Mouse (Mus musculus) splenic B cell, adult 2 months (primary cell): ENCODE results near the gene Vmn1r104.
"Not testable (repeated sequence)": the region's sequence is repeated elsewhere in the genome, so short reads cannot be mapped to it uniquely, and the experiment has no call there.

Experiments
- DNase-seq: peaks from one replicate; pipeline ENCODE4 v3.0.0-alpha.2; 2011; ENCODE audit warnings: low read depth, low spot score
- H3K27me3 ChIP-seq: 2 replicates; pipeline ENCODE4 v1.6.1; 2012; ENCODE audit warnings: mild to moderate bottlenecking, low read length, moderate library complexity, mixed read lengths; ENCODE audit not compliant: control insufficient read depth, poor library complexity, insufficient read depth, severe bottlenecking
- H3K36me3 ChIP-seq: 2 replicates; pipeline ENCODE4 v1.6.1; 2012; ENCODE audit warnings: mild to moderate bottlenecking, low read length, moderate library complexity, mixed read lengths; ENCODE audit not compliant: control insufficient read depth, poor library complexity, insufficient read depth, severe bottlenecking

The Vmn1r104 gene

DNA sequence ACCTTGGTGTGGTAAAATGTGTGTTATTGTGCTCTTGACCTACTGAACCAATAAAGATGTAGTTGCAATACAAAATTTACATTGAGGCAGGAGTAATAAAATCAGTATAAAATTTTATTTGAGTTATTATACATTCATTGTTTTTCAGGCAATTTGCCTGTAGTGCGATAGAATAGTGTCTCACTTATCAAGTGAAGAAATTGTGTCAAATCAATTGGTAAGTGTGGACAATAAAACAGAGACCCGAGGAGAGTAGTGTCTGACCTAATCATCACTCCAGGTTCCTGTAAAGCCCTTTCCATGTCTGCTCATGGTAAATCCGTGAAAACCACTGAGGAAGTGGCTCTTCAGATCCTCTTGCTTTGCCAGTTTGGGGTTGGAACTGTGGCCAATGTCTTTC is at the start of gene Vmn1r104:
Gene Vmn1r104, plus strand, starts transcription at position 301 of the 400 bp plus-strand sequence.
- not testable (repeated sequence) for DNase-seq, H3K36me3 ChIP-seq, H3K27me3 ChIP-seq

DNA sequence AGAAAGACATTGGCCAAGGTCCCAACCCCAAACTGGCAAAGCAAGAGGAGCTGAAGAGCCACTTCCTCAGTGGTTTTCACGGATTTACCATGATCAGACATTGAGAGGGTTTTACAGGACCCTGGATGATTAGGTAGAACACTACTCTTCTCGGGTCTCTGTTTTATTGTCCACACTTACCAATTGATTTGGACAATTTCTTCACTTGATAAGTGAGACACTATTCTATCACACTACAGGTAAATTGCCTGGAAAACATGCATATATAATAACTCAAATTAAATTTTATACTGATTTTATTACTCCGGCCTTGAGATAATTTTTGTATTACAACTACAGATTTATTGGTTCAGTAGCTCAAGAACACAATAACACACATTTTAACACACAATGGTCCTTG is 23.2 kb upstream of the Vmn1r104 start, which contains the start of gene Vmn1r103:
Gene Vmn1r103, minus strand, starts transcription at position 101 of the 400 bp plus-strand sequence.
- not testable (repeated sequence) for H3K36me3 ChIP-seq, H3K27me3 ChIP-seq, DNase-seq

DNA sequence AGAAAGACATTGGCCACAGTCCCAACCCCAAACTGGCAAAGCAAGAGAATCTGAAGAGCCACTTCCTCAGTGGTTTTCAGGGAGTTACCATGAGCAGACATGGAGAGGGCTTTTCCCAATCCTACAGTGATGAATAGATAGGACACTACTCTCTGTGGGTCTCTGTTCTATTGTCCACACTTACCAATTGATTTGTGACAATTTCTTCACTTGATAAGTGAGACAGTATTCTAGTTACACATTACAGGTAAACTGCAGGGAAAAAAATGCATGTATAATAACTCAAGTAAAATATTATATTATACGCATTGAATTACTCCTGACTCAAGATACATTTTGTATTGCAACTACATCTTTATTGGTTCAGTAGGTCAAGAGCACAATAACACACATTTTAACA is 12.0 kb downstream of the Vmn1r104 start, which contains the start of gene Gm5726:
Gene Gm5726, minus strand, starts transcription at position 101 of the 400 bp plus-strand sequence.
- not testable (repeated sequence) for DNase-seq, H3K27me3 ChIP-seq, H3K36me3 ChIP-seq

DNA sequence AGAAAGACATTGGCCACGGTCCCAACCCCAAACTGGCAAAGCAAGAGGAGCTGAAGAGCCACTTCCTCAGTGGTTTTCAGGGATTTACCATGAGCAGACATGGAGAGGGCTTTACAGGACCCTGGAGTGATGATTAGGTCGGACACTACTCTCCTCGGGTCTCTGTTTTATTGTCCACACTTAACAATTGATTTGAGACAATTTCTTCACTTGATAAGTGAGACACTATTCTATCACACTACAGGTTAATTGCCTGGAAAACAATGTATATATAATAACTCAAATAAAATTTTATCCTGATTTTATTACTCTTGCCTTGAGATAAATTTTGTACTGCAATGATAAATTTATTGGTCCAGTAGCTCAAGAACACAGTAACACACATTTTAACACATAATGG is 42.5 kb downstream of the Vmn1r104 start, which contains the start of gene Gm4141:
Gene Gm4141, minus strand, starts transcription at position 101 of the 400 bp plus-strand sequence.
- not testable (repeated sequence) for DNase-seq, H3K36me3 ChIP-seq, H3K27me3 ChIP-seq
